Mouse (Mus musculus) embryonic facial prominence, embryonic 12.5 days (tissue): Measurements from ENCODE around the gene Dpp8. TPM values are rescaled to one million over a fixed set of nuclear protein-coding genes. Genes with fewer than 3 reads are reported as not detected.
"Not testable (repeated sequence)": the region's sequence is repeated elsewhere in the genome, so short reads cannot be mapped to it uniquely, and the experiment has no call there.

ENCODE experiments used
- ATAC-seq: fragments of 200-750 bp; cut with Nextera tagmentation; 2 replicates; pipeline ENCODE4 v1.8.0; 2017; ENCODE audit not compliant: insufficient number of reproducible peaks, insufficient read depth, low FRiP score, low TSS enrichment
- H3K27ac ChIP-seq: fragments of 300-500 bp; sonication (generic); 2 replicates; pipeline ENCODE4 v1.5.1; 2016; ENCODE audit warnings: mild to moderate bottlenecking
- H3K27me3 ChIP-seq: fragments of 300-500 bp; sonication (generic); 2 replicates; pipeline ENCODE4 v1.6.1; 2016; ENCODE audit warnings: mild to moderate bottlenecking, moderate library complexity
- H3K36me3 ChIP-seq: fragments of 300-500 bp; sonication (generic); 2 replicates; pipeline ENCODE4 v1.6.1; 2016; ENCODE audit warnings: mild to moderate bottlenecking
- H3K4me1 ChIP-seq: fragments of 300-500 bp; sonication (generic); 2 replicates; pipeline ENCODE4 v1.6.1; 2016
- H3K4me2 ChIP-seq: fragments of 300-500 bp; sonication (generic); replicated peaks from 2 replicates; pipeline ENCODE4 v1.6.1; 2016; ENCODE audit warnings: mild to moderate bottlenecking, moderate library complexity
- H3K4me3 ChIP-seq: fragments of 300-500 bp; sonication (generic); 2 replicates; pipeline ENCODE4 v1.5.1; 2016; ENCODE audit warnings: mild to moderate bottlenecking
- H3K9ac ChIP-seq: fragments of 300-500 bp; sonication (generic); 2 replicates; pipeline ENCODE4 v1.6.1; 2016; ENCODE audit warnings: mild to moderate bottlenecking, moderate library complexity
- H3K9me3 ChIP-seq: fragments of 300-500 bp; sonication (generic); 2 replicates; pipeline ENCODE4 v1.6.1; 2016; ENCODE audit warnings: mild to moderate bottlenecking, moderate library complexity
- WGBS: fragments of 180-500 bp; shearing (Covaris S2); methylation state at CpG from one replicate; pipeline ENCODE4 v1.1.7; 2016; 5-methylcytosine and 5-hydroxymethylcytosine counted together
- polyA plus RNA-seq: library from polyadenylated mRNA; unstranded; fragments of >200 nt; fragmentation: Nextera tagmentation; extraction: Ambion mirVana; gene quantifications from 2 replicates; pipeline ENCODE4 v1.2.1, GENCODE M21; 2016

Gene Dpp8
- polyA plus RNA-seq, 1 experiment from 2014 or later = 48.2 TPM

DNA sequence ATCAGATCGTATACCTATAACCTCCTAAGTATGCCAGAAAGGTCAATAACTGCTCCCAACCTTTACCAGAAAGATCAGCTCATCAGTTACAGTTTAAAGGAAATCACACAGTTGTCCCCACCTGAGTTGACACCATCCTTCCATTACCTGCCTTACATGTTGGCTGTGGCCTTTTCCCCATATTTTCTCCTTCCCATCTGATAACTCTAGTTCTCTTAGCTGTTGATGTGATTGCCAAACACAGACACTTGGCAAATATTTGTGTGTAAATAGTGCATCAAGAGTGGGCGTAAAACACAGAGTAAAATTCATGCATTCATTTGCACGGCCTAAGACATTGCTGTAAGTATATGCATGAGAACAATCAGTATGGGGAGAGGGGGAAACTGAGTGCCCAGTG lies 8.8 kb upstream of the Dpp8 start:
- WGBS = 89% methylated on average over 3 of the region's 3 CpGs
- H3K4me3 ChIP-seq = no peak overlapping the region
- H3K4me2 ChIP-seq = no peak overlapping the region
- no peaks in the 10 kb centered on the region for H3K36me3 ChIP-seq
- H3K27ac ChIP-seq = no peak overlapping the region
- H3K9me3 ChIP-seq = no peaks in the 10 kb centered on the region
- peaks cover 28% of the 10 kb centered on the region for H3K4me1 ChIP-seq
- H3K9ac ChIP-seq = no peak overlapping the region
- no peaks in the 10 kb centered on the region for H3K27me3 ChIP-seq
- ATAC-seq = no peak

DNA sequence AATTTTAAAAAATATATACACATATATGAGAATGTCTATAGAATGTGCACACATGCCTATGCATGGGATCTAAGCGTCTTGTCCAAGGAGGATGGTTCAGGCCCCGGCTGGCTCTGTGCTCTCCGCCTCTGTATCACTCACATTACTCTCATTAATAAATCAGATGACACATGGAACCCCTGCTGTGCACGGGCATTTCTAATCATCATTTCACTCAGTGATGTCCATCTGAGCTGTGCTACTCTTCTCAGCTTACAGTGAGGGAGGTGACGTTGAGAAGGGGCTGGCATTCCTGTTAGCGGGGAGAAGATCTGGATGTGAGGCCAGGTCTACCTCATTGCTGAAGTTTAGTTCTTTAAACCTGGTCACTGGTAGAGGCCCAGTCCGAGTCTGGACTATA lies 5.0 kb upstream of the Dpp8 start:
- H3K4me3 ChIP-seq = no peak overlapping the region
- peaks cover under 1% of the 10 kb centered on the region for H3K4me1 ChIP-seq
- H3K27me3 ChIP-seq = no peaks in the 10 kb centered on the region
- 75% methylated on average over 7 of the region's 7 CpGs for WGBS
- no peaks in the 10 kb centered on the region for H3K36me3 ChIP-seq
- H3K4me2 ChIP-seq = no peak overlapping the region
- H3K9ac ChIP-seq = no peak overlapping the region
- no peak overlapping the region for H3K27ac ChIP-seq
- ATAC-seq = no peak
- H3K9me3 ChIP-seq = no peaks in the 10 kb centered on the region

DNA sequence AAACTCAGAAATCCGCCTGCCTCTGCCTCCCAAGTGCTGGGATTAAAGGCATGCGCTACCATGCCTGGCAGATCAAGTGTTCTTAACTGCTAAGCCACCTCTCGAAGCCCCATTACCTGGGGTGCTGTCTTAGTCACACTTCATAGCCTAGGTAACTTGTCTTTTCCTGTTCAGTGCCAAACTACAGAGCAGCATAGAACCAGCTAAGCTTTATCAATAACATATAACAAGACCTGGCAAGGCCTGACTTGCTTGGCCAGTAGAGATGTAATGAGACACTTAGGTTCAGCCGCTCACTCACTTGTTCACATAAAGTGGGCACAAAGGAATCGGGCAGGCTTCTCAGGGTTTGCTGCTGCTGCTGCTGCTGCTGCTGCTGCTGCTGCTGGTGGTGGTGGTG lies 3.9 kb upstream of the Dpp8 start:
- Histone ChIP-seq H3K9ac (no peak overlapping the region), H3K36me3 (no peaks in the 10 kb centered on the region), H3K4me2 (no peak overlapping the region), H3K27me3 (no peaks in the 10 kb centered on the region), H3K27ac (no peak overlapping the region), H3K4me1 (peaks cover 5% of the 10 kb centered on the region; the same call in 1 of the 2 replicates), H3K4me3 (no peak overlapping the region), H3K9me3 (no peaks in the 10 kb centered on the region)
- 82% methylated on average over 5 of the region's 5 CpGs for WGBS
- no peak for ATAC-seq

DNA sequence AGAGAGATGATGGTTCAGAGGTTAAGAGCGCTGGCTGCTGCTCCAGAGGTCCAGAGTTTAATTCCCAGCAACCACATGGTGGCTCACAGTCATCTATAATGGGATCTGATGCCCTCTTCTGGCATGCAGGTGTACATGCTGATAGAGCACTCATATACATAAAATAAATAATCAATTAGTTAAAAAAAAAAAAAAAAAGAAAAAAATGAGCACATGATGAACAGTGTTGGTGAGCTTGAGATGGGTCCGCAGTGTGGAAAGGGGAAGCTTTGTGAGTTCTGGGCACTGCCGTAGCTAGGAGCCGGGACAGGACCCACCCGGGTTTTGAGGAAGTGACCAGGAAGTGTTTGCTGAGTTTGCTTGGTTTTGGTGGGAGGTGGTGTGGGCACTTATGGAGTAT lies 859 bp upstream of the Dpp8 start:
- not testable (repeated sequence) for H3K4me1 ChIP-seq, H3K9ac ChIP-seq, ATAC-seq, H3K36me3 ChIP-seq, H3K27ac ChIP-seq, H3K27me3 ChIP-seq, H3K4me3 ChIP-seq, H3K9me3 ChIP-seq, H3K4me2 ChIP-seq
- WGBS = 67% methylated on average over 5 of the region's 5 CpGs

DNA sequence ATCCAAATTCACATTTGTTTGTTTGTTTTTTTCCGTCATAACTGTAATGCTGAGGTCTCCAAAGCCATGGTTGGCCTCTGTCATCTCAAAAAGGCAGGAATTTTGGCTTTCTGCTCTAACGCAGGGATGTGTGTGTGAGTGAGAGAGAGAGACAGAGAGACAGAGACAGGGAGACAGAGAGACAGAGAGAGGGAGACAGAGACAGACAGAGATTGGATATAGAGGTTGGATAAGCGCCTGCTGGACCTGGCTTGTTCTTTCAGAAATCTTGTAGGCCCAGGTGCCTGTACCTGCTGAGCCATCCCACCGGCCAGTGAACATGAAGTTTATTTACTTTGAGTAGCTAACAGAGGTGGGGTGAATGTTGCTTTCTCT lies 333 bp upstream of the Dpp8 start:
- Histone ChIP-seq H3K27me3 (no peaks in the 10 kb centered on the region), H3K9me3 (no peaks in the 10 kb centered on the region), H3K27ac (no peak overlapping the region; the same call in 1 of the 2 replicates), H3K4me2 (peak overlapping the region; percentile 93; the same call in 1 of the 2 replicates), H3K4me1 (peaks cover 8% of the 10 kb centered on the region; the same call in 1 of the 2 replicates), H3K4me3 (peak overlapping the region; percentile 94), H3K36me3 (0 out of 2 replicates have a peak, but pooled peaks cover 2% of the 10 kb centered on the region), H3K9ac (peak overlapping the region; percentile 92)
- 34% methylated on average over 4 of the region's 4 CpGs for WGBS
- ATAC-seq = peak; percentile 50; the same call in 1 of the 2 replicates

DNA sequence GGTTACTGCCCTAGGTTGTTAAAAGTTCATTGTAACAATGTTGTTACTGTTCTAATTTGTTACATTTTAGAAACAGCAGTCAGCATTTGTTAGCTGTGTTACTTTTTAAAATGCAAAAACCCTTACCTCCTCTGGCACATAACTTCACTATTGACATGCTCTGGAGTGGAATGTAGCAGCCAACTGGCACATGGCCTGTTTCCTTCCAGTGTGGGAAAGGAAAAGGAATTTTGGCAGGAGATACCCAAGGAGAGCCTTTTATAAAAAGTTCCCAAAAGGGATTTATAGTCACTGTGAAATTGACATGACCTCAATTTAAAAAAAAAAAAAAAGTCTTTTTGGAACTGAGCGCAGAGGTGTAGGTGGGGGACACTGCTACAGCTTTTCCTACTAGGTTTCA lies 4.2 kb downstream of the Dpp8 start:
- no peak overlapping the region for H3K9ac ChIP-seq
- no peaks in the 10 kb centered on the region for H3K9me3 ChIP-seq
- no peak overlapping the region for H3K4me3 ChIP-seq
- H3K4me2 ChIP-seq = no peak overlapping the region
- no peaks in the 10 kb centered on the region for H3K27me3 ChIP-seq
- 92% methylated on average over 1 of the region's 1 CpGs for WGBS
- peaks cover 8% of the 10 kb centered on the region; the same call in 1 of the 2 replicates for H3K4me1 ChIP-seq
- no peak overlapping the region for H3K27ac ChIP-seq
- ATAC-seq = no peak
- peaks cover 42% of the 10 kb centered on the region for H3K36me3 ChIP-seq

DNA sequence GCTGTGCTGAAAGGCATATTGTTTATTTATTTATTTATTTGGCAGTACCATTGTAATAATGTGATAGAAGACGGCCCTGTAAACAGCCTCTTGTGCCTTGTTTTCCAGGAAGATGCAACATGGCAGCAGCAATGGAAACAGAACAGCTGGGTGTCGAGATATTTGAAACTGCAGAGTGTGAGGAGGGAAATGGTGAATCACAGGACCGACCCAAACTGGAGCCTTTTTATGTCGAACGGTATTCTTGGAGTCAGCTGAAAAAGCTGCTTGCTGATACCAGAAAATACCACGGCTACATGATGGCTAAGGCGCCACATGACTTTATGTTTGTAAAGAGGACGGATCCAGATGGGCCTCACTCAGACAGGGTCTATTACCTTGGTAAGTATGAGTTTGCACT lies 4.6 kb downstream of the Dpp8 start:
- 89% methylated on average over 8 of the region's 8 CpGs for WGBS
- Histone ChIP-seq H3K27ac (no peak overlapping the region), H3K9ac (no peak overlapping the region), H3K36me3 (peaks cover 44% of the 10 kb centered on the region), H3K4me2 (no peak overlapping the region), H3K4me1 (peaks cover 8% of the 10 kb centered on the region; the same call in 1 of the 2 replicates), H3K4me3 (no peak overlapping the region), H3K9me3 (no peaks in the 10 kb centered on the region), H3K27me3 (no peaks in the 10 kb centered on the region)
- no peak for ATAC-seq

DNA sequence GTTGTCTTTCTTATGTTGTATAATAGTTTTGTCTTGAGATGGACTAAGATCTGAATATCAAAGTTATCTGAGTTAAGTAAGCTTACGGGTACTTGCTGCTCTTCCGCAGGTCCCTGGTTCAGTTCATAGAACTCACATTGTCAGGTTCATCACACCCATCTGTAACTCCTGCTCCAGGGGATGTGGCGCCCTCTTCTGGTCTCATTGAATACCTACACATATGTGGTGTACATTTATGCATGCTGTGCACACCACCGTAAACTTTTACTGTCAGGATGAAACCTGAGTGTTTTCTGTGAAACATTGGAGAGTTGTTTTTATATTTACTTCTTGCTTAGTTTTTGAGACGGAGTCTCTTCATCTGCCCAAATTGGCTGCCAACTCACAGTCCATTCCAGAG lies 9.2 kb downstream of the Dpp8 start:
- H3K9me3 ChIP-seq = no peaks in the 10 kb centered on the region
- no peak for ATAC-seq
- H3K4me3 ChIP-seq = no peak overlapping the region
- H3K4me2 ChIP-seq = no peak overlapping the region
- H3K27ac ChIP-seq = no peak overlapping the region
- H3K27me3 ChIP-seq = no peaks in the 10 kb centered on the region
- H3K36me3 ChIP-seq = peaks cover 76% of the 10 kb centered on the region
- WGBS = 96% methylated on average over 5 of the region's 5 CpGs
- no peaks in the 10 kb centered on the region for H3K4me1 ChIP-seq
- no peak overlapping the region for H3K9ac ChIP-seq

DNA sequence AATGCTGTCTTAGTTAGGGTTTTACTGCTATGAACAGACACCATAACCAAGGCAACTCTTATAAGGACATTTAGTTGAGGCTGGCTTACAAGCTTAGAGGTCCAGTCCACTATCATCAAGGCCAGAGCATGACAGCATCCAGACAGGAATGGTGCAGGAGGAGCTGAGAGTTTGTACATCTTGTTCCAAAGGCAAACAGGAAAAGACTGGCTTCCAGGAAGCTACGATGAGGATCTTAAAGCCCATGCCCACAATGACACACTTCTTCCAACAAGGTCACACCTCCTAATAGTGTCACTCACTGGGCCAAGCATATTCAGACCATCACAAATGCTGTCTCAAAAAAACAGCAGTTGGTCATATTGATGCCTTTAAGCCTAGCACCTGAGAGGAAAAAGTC lies 14.8 kb downstream of the Dpp8 start:
- no peak for ATAC-seq
- Histone ChIP-seq H3K9ac (no peak overlapping the region), H3K4me1 (no peaks in the 10 kb centered on the region), H3K4me2 (no peak overlapping the region), H3K36me3 (peaks cover 85% of the 10 kb centered on the region), H3K27me3 (no peaks in the 10 kb centered on the region), H3K4me3 (no peak overlapping the region), H3K9me3 (no peaks in the 10 kb centered on the region), H3K27ac (no peak overlapping the region)
- WGBS = 96% methylated on average over 1 of the region's 1 CpGs

DNA sequence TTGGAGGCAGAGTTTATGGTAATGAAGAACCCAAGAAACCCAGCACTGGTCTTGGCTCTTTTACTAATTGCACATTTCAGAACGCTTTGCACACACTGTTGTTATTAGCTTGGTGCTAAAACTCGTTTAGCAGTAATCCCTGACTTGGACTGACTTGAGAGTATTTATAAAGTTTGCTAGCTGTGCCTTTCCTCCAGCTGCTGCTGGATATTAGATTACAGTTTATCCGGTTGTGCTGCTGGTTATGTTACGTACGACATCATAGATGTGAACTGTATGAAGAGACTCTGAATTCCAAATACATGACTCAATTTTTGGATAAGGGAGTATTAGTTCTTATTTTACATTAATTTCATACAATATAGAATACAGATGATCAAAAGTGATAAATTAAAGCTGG lies 17.2 kb downstream of the Dpp8 start:
- H3K4me3 ChIP-seq = no peak overlapping the region
- H3K9ac ChIP-seq = no peak overlapping the region
- no peak for ATAC-seq
- H3K4me2 ChIP-seq = no peak overlapping the region
- H3K4me1 ChIP-seq = no peaks in the 10 kb centered on the region
- H3K27me3 ChIP-seq = no peaks in the 10 kb centered on the region
- no peaks in the 10 kb centered on the region for H3K9me3 ChIP-seq
- no peak overlapping the region for H3K27ac ChIP-seq
- 86% methylated on average over 5 of the region's 5 CpGs for WGBS
- peaks cover 84% of the 10 kb centered on the region for H3K36me3 ChIP-seq

DNA sequence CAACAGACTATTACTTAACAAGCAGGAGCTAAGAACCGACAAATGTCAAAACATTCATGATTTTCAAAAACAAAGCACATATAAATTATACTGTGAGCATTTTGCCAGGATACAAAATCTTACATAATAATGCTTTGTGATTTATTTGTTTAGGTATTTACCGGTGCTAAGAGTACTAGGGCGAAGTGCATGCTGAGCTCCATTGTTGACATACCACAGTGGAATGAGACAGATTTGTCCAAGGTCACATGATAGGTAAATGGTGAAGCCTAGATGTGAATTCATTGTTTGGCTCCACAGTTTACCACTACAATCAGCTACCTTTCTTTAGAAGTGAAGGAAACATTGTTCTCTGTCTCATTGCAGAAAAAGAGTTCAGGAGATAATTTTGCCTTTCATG lies 18.8 kb downstream of the Dpp8 start:
- Histone ChIP-seq H3K27ac (no peak overlapping the region), H3K36me3 (peaks cover 84% of the 10 kb centered on the region), H3K4me3 (no peak overlapping the region), H3K4me1 (no peaks in the 10 kb centered on the region), H3K27me3 (no peaks in the 10 kb centered on the region), H3K9me3 (no peaks in the 10 kb centered on the region), H3K4me2 (no peak overlapping the region), H3K9ac (no peak overlapping the region)
- ATAC-seq = no peak
- WGBS = 96% methylated on average over 3 of the region's 3 CpGs

DNA sequence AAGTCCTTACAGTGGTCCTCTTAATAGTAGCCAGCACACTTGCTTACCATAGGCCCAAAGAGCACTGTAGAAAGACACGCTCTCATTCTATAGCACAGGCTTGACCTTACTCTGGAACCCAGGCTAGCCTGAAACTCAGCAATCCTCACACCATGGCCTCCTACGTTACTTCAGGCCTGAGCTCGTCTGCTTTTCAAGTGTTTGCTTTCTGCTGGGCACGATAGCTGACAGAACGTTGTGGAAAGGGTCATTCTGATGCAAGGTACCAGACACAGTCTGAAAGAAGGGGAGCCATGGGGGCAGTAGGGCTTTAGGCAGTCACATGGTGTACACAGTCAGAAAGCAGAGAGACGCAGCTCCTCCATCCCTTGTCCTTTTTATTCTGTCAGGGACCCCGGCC lies 32.0 kb downstream of the Dpp8 start:
- H3K27ac ChIP-seq = no peak overlapping the region
- ATAC-seq = no peak
- no peaks in the 10 kb centered on the region for H3K27me3 ChIP-seq
- H3K4me1 ChIP-seq = no peaks in the 10 kb centered on the region
- no peaks in the 10 kb centered on the region for H3K9me3 ChIP-seq
- H3K36me3 ChIP-seq = peaks cover 64% of the 10 kb centered on the region
- no peak overlapping the region for H3K4me2 ChIP-seq
- H3K9ac ChIP-seq = no peak overlapping the region
- WGBS = 93% methylated on average over 7 of the region's 7 CpGs
- H3K4me3 ChIP-seq = no peak overlapping the region

DNA sequence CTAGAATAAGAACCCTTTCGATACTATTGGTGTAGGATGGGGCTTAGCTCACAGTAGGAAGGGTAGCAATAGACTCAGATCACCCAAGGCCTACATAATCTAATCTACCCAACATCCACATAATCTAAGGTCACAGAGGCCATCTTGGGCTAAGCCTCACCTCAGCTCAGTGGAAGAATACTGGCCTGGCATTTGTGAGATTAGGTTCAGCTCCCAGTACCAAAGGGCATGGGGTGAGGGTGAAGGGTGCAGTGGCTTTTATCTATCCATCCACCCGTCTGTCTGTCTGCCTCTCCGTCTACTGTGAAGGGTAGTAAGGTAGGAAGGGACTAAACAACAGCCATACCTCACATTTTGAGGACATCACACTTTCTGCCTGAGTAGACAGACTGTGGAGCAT lies 38.4 kb downstream of the Dpp8 start:
- no peak overlapping the region for H3K27ac ChIP-seq
- no peak overlapping the region for H3K4me2 ChIP-seq
- H3K9ac ChIP-seq = no peak overlapping the region
- peaks cover 63% of the 10 kb centered on the region for H3K36me3 ChIP-seq
- no peaks in the 10 kb centered on the region for H3K4me1 ChIP-seq
- no peaks in the 10 kb centered on the region for H3K27me3 ChIP-seq
- no peak for ATAC-seq
- no peaks in the 10 kb centered on the region for H3K9me3 ChIP-seq
- no peak overlapping the region for H3K4me3 ChIP-seq
- 93% methylated on average over 3 of the region's 3 CpGs for whole genome bisulfite sequencing
